Mouse (Mus musculus) heart, postnatal 0 days (tissue): ENCODE data around the gene Cd274.

ENCODE experiments used
- CTCF ChIP-seq: IDR thresholded peaks from 2 replicates; pipeline ENCODE4 v1.5.1; 2016; ENCODE audit warnings: antibody characterized with exemption, control low read depth, low read depth
- EP300 ChIP-seq: IDR thresholded peaks from 2 replicates; pipeline ENCODE4 v1.6.1; 2016; ENCODE audit warnings: antibody characterized with exemption, low read depth

GRCm38 (mm10) chr19:29323416-29324049, 43.7 kb upstream of the Cd274 start:
- TF ChIP-seq CTCF (no peak), EP300 (no peak)
